Mouse (Mus musculus) ovary, adult 10 weeks (tissue): ENCODE measurements around the gene Cant1. TPM values are rescaled to one million over a fixed set of nuclear protein-coding genes. Genes with fewer than 3 reads are reported as not detected.

Experiments used
- polyA plus RNA-seq: library from polyadenylated mRNA; stranded (reverse); fragments of 350-450 nt; fragmentation: Illumina TruSeq; extraction: RNeasy Lipid Tissue Mini Kit (QIAGEN cat#74804); gene quantifications from one replicate; pipeline ENCODE4 v1.2.3, GENCODE M21; 2014

Cant1 gene
- 4.3 TPM for polyA plus RNA-seq

GRCm38 (mm10) chr11:118418834-118419504 is at the start of gene Cant1:
TSS of gene Cant1 (minus strand) at chr11:118419086.

GRCm38 (mm10) chr11:118427986-118428385 is 9.1 kb upstream of the Cant1 start, which contains the start of gene C1qtnf1:
TSS of gene C1qtnf1 (plus strand) at chr11:118428203.

GRCm38 (mm10) chr11:118401760-118402280 is 17.1 kb downstream of the Cant1 start, which contains the start of gene Lgals3bp:
TSS of gene Lgals3bp (minus strand) at chr11:118402092.

Other genes with a start within 250 kb of the Cant1 start
- 36.3 TPM for gene Cyth1, start 170.5 kb downstream of the Cant1 start, polyA plus RNA-seq
- 3.2 TPM for gene Usp36, start 128.8 kb downstream of the Cant1 start, polyA plus RNA-seq
- gene Cep295nl, start 76.6 kb downstream of the Cant1 start, polyA plus RNA-seq: 0.23 TPM
- gene Timp2, start 63.3 kb downstream of the Cant1 start, polyA plus RNA-seq: 193 TPM
- 16.0 TPM for gene Lgals3bp, start 17.0 kb downstream of the Cant1 start, polyA plus RNA-seq
- 12.5 TPM for gene C1qtnf1, start 9.1 kb upstream of the Cant1 start, polyA plus RNA-seq
- gene Engase, start 57.7 kb upstream of the Cant1 start, polyA plus RNA-seq: not detected